Mouse (Mus musculus): Measurements from ENCODE around the gene Zfp217.

Zfp217 gene

DNA sequence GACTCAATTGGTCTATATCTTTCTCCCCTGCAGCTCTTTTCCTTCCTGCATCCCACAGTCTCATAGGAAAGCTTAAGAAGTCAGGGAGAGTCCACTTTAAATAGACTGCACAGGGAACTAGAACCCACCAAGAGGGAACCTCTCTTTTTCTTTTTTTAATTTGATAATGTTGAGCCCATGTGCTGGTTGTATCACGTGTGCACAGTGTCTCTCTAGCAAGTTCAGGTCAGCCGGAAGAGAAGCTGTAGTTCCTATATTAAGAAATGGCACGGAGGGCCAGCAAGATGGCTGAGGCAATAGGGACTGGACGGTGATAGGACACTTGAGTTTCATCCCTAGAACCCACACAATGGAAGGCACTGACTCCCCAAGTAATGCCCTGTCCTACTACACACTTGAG lies 11.1 kb upstream of the Zfp217 start:
- DNase-seq (ENCODE audit: low spot score) = no peak

GRCm38 (mm10) chr2:170158251-170158650 lies 10.3 kb upstream of the Zfp217 start:
- no peak for DNase-seq (ENCODE audit: low spot score)

GRCm38 (mm10) chr2:170157280-170158200 lies 9.6 kb upstream of the Zfp217 start:
- DNase-seq (ENCODE audit: low spot score) = no peak

- DNase-seq (ENCODE audit: low spot score) = peak; percentile 52
Measured at GRCm38 (mm10) chr2:170155089-170155740, 7.3 kb upstream of the Zfp217 start.

DNA sequence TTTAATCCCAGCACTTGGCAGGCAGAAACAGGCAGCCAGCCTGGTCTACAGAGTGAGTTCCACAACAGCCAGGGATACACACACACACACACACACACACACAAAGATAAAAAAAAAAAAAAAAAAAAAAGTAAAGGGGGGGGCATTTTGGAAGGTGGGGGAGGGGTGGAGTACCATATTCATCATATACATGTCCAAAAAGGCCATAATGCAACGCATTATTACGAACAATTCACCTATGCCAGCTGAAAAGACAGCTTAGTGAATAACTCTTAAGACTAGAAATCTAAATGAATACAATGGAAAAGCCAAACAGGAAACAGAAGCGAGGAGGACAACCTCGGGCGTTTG lies 6.8 kb upstream of the Zfp217 start:
- no peak for DNase-seq (ENCODE audit: low spot score)

- DNase-seq (ENCODE audit: low spot score) = no peak
Measured at GRCm38 (mm10) chr2:170154301-170154721, 6.4 kb upstream of the Zfp217 start.

DNA sequence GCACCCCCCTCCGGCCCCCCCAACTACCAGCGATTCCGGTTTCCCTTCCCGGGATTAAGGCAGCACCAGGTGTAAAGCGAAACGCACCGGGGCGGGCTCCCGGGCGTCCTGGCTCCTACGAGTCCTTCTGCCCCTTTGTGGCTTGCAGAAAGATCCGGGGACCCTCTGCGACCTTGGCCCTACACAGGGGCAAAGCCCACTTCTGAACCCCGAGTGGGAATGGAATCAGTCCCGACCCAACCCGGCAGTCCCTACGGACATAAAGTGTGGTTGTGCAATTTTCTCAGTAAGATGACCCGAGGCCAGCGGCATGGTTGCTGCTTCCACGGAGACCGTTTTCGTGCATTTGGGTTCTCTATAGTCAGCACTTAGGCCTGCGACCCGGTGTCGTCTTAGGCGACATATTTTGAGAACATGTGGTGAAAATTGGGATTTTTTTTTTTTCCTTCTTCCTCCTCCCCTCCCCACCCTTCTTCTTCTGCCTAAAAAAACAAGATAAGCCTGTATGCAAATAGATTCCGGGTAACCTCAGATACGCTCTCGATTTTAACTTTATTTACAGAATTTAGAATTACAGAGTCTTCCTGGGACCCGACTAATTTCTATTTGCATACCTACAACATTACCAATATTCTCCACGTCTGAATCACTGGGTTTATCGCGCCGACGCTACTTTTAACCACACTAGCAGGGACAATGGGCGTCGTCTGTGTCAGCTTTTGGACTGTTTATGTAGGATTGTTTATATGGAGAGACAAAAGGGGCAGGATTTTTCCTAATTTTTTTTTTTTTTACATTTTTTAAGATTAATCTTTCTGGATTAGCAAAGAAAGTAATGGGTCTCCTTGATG lies 5.7 kb upstream of the Zfp217 start:
- DNase-seq (ENCODE audit: low spot score) = peak; percentile 37

DNA sequence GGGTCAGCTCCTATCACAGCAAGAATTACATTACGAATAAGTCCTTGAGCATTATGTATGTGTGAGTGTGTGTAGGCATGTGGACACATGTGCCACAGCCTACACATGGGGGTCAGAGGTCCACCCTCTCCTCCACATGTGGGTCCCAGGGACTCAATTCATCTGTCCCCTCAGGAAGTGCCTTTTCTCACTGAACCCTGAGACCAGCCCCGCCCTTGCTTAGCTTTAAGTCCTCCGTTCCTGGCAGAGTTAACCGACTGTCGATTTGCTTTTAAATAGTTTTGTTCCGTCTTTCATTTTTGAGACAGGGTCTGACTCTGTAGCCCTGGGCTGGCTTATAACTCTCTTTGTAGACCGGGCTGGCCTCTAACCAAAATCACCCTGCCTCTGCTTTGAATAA lies 5.0 kb upstream of the Zfp217 start:
- no peak for DNase-seq (ENCODE audit: low spot score)

DNA sequence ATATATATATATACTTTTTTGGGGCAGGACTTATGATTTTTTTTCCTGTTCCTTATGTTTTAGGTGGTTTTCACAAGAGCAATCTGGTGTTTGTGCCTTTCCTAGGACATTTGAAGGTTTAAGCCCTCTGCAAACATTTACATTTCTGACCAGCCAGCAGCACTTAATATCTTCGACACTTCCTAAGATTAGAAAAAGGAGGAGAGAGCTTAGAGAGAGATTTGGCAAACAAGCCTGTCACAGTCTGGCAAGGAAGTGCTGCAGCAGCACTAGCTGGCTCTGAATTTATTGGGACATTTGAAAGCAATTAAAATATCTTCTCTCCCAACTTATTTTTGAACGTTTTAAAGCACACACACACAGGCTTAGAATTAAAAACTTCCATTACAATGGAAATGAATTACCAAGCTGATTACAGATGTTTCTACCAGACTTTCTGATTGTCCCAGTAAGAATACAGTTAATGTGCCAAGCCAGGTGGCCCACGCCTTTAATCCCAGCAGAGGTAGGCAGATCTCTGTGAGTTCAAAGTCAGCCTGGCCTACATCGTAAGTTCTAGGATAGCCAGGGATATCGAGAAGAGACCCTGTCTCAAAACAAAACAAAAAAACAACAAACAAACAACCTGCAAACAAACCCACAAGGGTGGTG lies 4.3 kb upstream of the Zfp217 start:
- DNase-seq (ENCODE audit: low spot score) = no peak

- no peak for DNase-seq (ENCODE audit: low spot score)
Measured at GRCm38 (mm10) chr2:170151470-170151869, 3.6 kb upstream of the Zfp217 start.

DNA sequence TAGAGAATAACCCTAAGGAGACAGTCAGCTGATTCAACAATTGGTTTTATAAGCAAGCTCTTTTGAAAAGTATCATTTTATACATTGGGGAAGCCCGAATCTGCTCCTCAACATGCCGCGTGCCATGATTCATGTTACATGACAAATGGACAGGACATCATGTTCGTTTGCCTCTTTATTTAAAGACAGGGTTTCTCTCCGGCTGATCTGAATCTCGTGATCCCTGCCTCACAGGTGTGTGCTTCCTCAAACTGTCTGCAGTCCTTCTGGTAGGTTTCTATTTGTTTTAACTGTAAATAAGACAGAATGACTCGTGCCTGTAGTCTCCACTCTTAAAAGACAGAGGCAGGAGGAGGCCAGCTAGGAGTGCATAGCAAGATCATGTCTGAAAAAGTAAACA lies 925 bp upstream of the Zfp217 start:
- no peak for DNase-seq (ENCODE audit: low spot score)

- no peak for DNase-seq (ENCODE audit: low spot score)
Measured at GRCm38 (mm10) chr2:170147170-170147569, 733 bp downstream of the Zfp217 start.

DNA sequence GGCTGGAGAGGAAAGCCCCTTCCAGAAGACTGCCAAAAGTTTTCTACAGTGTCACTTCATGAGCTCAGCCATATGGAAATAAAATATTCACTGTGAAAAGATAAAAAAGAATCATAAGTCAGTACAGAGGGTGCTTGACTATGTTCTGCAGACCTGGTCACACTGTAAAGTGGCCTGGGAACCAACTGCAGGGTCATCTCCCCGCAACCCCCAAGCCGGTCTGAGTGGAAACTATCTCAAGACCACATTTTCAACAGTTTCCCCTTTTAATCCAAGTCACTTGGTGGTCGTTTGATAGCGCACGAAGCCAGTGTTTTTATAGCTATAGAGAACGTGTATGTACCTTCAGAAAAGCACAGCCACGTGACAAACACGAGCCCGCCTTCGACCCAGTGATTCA lies 3.6 kb downstream of the Zfp217 start:
- DNase-seq (ENCODE audit: low spot score) = no peak

GRCm38 (mm10) chr2:170143861-170144260 lies 4.0 kb downstream of the Zfp217 start:
- DNase-seq (ENCODE audit: low spot score) = no peak

- DNase-seq (ENCODE audit: low spot score) = no peak
Measured at GRCm38 (mm10) chr2:170142542-170142941, 5.4 kb downstream of the Zfp217 start.

DNA sequence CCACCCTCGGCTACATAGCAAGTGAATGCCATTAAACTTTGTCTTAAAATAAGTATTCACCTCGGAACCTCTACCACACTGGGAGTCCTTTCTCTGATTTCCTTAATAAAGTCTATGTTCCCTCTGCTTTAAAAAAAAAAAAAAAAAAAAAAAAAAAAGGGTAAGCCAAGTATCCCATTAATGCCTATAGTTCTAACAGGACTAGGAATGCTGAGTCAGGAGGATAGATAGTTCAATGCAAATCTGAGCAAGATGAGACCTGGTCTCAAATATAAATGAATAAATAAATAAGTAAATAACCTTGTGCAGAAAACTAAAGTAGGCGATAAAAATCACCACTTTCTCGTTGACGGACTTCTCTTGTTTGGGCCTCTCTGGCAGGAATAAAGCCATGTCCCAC lies 6.4 kb downstream of the Zfp217 start:
- DNase-seq (ENCODE audit: low spot score) = no peak

- DNase-seq (ENCODE audit: low spot score) = no peak
Measured at GRCm38 (mm10) chr2:170139411-170140046, 8.4 kb downstream of the Zfp217 start.

GRCm38 (mm10) chr2:170136928-170137327 lies 11.0 kb downstream of the Zfp217 start:
- DNase-seq (ENCODE audit: low spot score) = no peak

- no peak for DNase-seq (ENCODE audit: low spot score)
Measured at GRCm38 (mm10) chr2:170135820-170136219, 12.1 kb downstream of the Zfp217 start.

DNA sequence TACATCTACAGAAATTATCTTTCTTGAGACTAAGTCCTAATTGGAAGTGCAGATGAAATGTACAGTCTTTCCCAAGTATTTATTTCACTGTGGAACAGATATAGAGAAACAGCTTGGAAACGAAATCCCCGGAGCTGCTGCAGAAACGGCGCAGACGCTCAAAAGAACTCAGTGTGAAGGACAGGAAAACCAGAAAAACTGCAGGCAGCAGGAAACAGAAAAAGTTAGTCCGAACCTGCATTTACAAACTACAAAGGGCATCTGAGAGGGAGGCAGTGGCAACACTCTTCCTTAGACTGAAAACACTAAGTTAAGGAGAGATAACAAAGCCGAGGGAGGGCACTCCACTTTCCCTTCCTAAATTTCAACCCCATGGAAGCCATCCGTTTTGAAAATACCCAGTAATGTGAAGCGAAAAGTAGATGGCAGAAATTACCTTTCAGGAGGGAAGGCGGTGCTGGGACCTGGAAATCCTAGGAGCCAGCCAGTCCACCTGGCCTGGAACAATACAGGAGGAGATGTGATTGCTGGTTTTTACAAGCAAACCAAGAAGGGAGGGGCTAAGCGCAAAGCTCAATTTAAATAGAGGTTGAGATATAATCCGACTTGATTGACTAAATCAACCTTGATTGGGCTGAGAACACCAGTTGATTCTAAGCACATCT lies 13.7 kb downstream of the Zfp217 start:
- DNase-seq (ENCODE audit: low spot score) = no peak

All from retina, embryonic 14.5 days (tissue).